Mouse (Mus musculus): ENCODE measurements at regions not wholly inside any gene's neighbourhood (a gene's known extent, or its start where the extent isn't known, plus 50 kb on each side); places are given as distances from the start of the nearest gene placed in this dataset.

DNA sequence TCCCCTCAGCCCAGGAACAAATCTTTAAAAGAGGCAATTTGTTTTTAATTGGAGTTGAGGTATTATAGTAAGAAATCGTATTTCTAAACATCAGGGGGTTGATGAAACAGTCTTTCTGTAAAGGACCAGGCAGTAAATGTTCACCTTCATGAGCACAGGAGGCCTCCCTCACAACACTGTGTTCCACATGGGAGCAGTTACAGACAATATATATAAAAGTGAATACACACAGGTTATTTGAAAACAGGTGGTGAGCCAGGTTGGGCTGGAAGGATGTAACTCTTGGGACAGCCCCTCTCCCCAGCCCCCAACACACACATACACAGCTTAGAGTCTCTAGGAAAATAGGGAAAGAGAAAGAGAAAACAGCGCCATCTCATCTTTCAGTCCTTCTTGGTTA, 105.8 kb upstream of the Dyrk2 start:
- TF ChIP-seq CTCF (IDR thresholded peaks at IDR 0.05; ENCODE audit: extremely low read depth, insufficient read depth, insufficient read length, insufficient replicate concordance) (no peak), POLR2A (IDR thresholded peaks at IDR 0.05; ENCODE audit: low read depth, low read length) (no peak)
